Mouse (Mus musculus) heart, embryonic 13.5 days (tissue): ENCODE measurements around the gene Sorl1. TPM values are rescaled to one million over a fixed set of nuclear protein-coding genes. Genes with fewer than 3 reads are reported as not detected.

ENCODE experiments used
- ATAC-seq: fragments of 200-750 bp; cut with Nextera tagmentation; 2 replicates; pipeline ENCODE4 v1.8.0; 2017; ENCODE audit warnings: moderate TSS enrichment; ENCODE audit not compliant: insufficient number of reproducible peaks, low FRiP score, low TSS enrichment; ENCODE audit errors: extremely low read depth
- H3K27ac ChIP-seq: fragments of 300-500 bp; sonication (generic); replicated peaks from 2 replicates; pipeline ENCODE4 v1.5.1; 2015; ENCODE audit warnings: moderate library complexity, mild to moderate bottlenecking, inconsistent platforms
- H3K27me3 ChIP-seq: fragments of 300-500 bp; sonication (generic); replicated peaks from 2 replicates; pipeline ENCODE4 v1.6.1; 2015; ENCODE audit warnings: mild to moderate bottlenecking, inconsistent platforms
- H3K36me3 ChIP-seq: fragments of 300-500 bp; sonication (generic); 2 replicates; pipeline ENCODE4 v1.6.1; 2015; ENCODE audit warnings: mild to moderate bottlenecking, inconsistent platforms
- H3K4me1 ChIP-seq: fragments of 300-500 bp; sonication (generic); 2 replicates; pipeline ENCODE4 v1.6.1; 2015; ENCODE audit warnings: inconsistent platforms
- H3K4me2 ChIP-seq: fragments of 300-500 bp; sonication (generic); 2 replicates; pipeline ENCODE4 v1.6.1; 2015; ENCODE audit warnings: inconsistent platforms, mild to moderate bottlenecking, moderate library complexity
- H3K4me3 ChIP-seq: fragments of 300-500 bp; sonication (generic); 2 replicates; pipeline ENCODE4 v1.5.1; 2015; ENCODE audit warnings: moderate library complexity, mild to moderate bottlenecking, inconsistent platforms
- H3K9ac ChIP-seq: fragments of 300-500 bp; sonication (generic); 2 replicates; pipeline ENCODE4 v1.6.1; 2015; ENCODE audit warnings: inconsistent platforms, mild to moderate bottlenecking, moderate library complexity
- H3K9me3 ChIP-seq: fragments of 300-500 bp; sonication (generic); 2 replicates; pipeline ENCODE4 v1.6.1; 2016; ENCODE audit warnings: inconsistent platforms
- WGBS: fragments of 180-500 bp; shearing (Covaris S2); methylation state at CpG from one replicate; pipeline ENCODE4 v1.1.7; 2015; ENCODE audit warnings: mixed read lengths; 5-methylcytosine and 5-hydroxymethylcytosine counted together
- polyA plus RNA-seq: library from polyadenylated mRNA; unstranded; fragments of >200 nt; fragmentation: Nextera tagmentation; extraction: Ambion mirVana; gene quantifications from 2 replicates; pipeline ENCODE4 v1.2.1, GENCODE M21; 2015

Gene Sorl1
- polyA plus RNA-seq, 1 experiment from 2014 or later = 3.7 TPM

- H3K4me3 ChIP-seq = peak overlapping the region; percentile 56
- H3K4me2 ChIP-seq = peak overlapping the region; percentile 88
- ATAC-seq = 0 out of 2 replicates have a peak, but pooled peaks have one; percentile 38
- H3K9ac ChIP-seq = peak overlapping the region; percentile 84
- no peaks in the 10 kb centered on the region for H3K9me3 ChIP-seq
- H3K36me3 ChIP-seq = no peaks in the 10 kb centered on the region
- H3K27me3 ChIP-seq = no peaks in the 10 kb centered on the region
- under 1% methylated on average over 21 of the region's 21 CpGs for WGBS
- peak overlapping the region; percentile 82 for H3K27ac ChIP-seq
- peaks cover 37% of the 10 kb centered on the region for H3K4me1 ChIP-seq
These were observed 188.6 kb downstream of the Sorl1 start for GRCm38 (mm10) chr9:41935373-41935971.

- no peaks in the 10 kb centered on the region for H3K36me3 ChIP-seq
- H3K27ac ChIP-seq = peak overlapping the region; percentile 82
- peak overlapping the region; percentile 84 for H3K9ac ChIP-seq
- H3K4me3 ChIP-seq = peak overlapping the region; percentile 56
- no peaks in the 10 kb centered on the region for H3K9me3 ChIP-seq
- H3K4me1 ChIP-seq = peaks cover 37% of the 10 kb centered on the region
- no peaks in the 10 kb centered on the region for H3K27me3 ChIP-seq
- ATAC-seq = no peak
- peak overlapping the region; percentile 88 for H3K4me2 ChIP-seq
- WGBS = 19% methylated on average over 10 of the region's 10 CpGs
These were observed 189.2 kb downstream of the Sorl1 start for GRCm38 (mm10) chr9:41934848-41935372.

- no peaks in the 10 kb centered on the region for H3K27me3 ChIP-seq
- H3K27ac ChIP-seq = no peak overlapping the region
- no peaks in the 10 kb centered on the region for H3K9me3 ChIP-seq
- no peaks in the 10 kb centered on the region for H3K36me3 ChIP-seq
- ATAC-seq = no peak
- H3K4me2 ChIP-seq = no peak overlapping the region
- WGBS = 64% methylated on average over 5 of the region's 5 CpGs
- no peak overlapping the region for H3K9ac ChIP-seq
- peaks cover 6% of the 10 kb centered on the region for H3K4me1 ChIP-seq
- H3K4me3 ChIP-seq = no peak overlapping the region
These were observed 194.1 kb downstream of the Sorl1 start for GRCm38 (mm10) chr9:41929986-41930385.

- Histone ChIP-seq H3K4me1 (peaks cover 8% of the 10 kb centered on the region; the same call in 1 of the 2 replicates), H3K4me3 (no peak overlapping the region), H3K27ac (no peak overlapping the region), H3K9me3 (no peaks in the 10 kb centered on the region), H3K9ac (no peak overlapping the region), H3K27me3 (no peaks in the 10 kb centered on the region), H3K36me3 (no peaks in the 10 kb centered on the region), H3K4me2 (no peak overlapping the region)
- ATAC-seq = no peak
- WGBS = 56% methylated on average over 4 of the region's 4 CpGs
These were observed 198.4 kb downstream of the Sorl1 start for GRCm38 (mm10) chr9:41925721-41926120.

- Histone ChIP-seq H3K36me3 (no peaks in the 10 kb centered on the region), H3K4me1 (peaks cover 12% of the 10 kb centered on the region), H3K9me3 (no peaks in the 10 kb centered on the region), H3K27me3 (no peaks in the 10 kb centered on the region), H3K27ac (no peak overlapping the region), H3K9ac (no peak overlapping the region), H3K4me2 (no peak overlapping the region), H3K4me3 (no peak overlapping the region)
- WGBS = 52% methylated on average over 2 of the region's 2 CpGs
- ATAC-seq = no peak
These were observed 200.0 kb downstream of the Sorl1 start for GRCm38 (mm10) chr9:41924140-41924539.

GRCm38 (mm10) chr9:41922416-41922815 lies 201.7 kb downstream of the Sorl1 start:
- no peak overlapping the region for H3K4me2 ChIP-seq
- no peak for ATAC-seq
- no peaks in the 10 kb centered on the region for H3K36me3 ChIP-seq
- H3K9ac ChIP-seq = no peak overlapping the region
- 46% methylated on average over 6 of the region's 6 CpGs for WGBS
- H3K4me1 ChIP-seq = peaks cover 19% of the 10 kb centered on the region
- H3K9me3 ChIP-seq = no peaks in the 10 kb centered on the region
- no peaks in the 10 kb centered on the region for H3K27me3 ChIP-seq
- peak overlapping the region; percentile 32; the same call in 1 of the 2 replicates for H3K27ac ChIP-seq
- H3K4me3 ChIP-seq = no peak overlapping the region

GRCm38 (mm10) chr9:41918657-41919380 lies 205.3 kb downstream of the Sorl1 start:
- peak overlapping the region; percentile 48; the same call in 1 of the 2 replicates for H3K9ac ChIP-seq
- no peak for ATAC-seq
- WGBS = 64% methylated on average over 14 of the region's 14 CpGs
- H3K4me3 ChIP-seq = no peak overlapping the region
- peaks cover 15% of the 10 kb centered on the region for H3K4me1 ChIP-seq
- no peaks in the 10 kb centered on the region for H3K27me3 ChIP-seq
- no peaks in the 10 kb centered on the region for H3K36me3 ChIP-seq
- H3K9me3 ChIP-seq = no peaks in the 10 kb centered on the region
- H3K4me2 ChIP-seq = no peak overlapping the region
- no peak overlapping the region; the same call in 1 of the 2 replicates for H3K27ac ChIP-seq

GRCm38 (mm10) chr9:41918155-41918554 lies 205.9 kb downstream of the Sorl1 start:
- Histone ChIP-seq H3K4me2 (no peak overlapping the region), H3K27ac (no peak overlapping the region), H3K27me3 (no peaks in the 10 kb centered on the region), H3K36me3 (no peaks in the 10 kb centered on the region), H3K9ac (no peak overlapping the region; the same call in 1 of the 2 replicates), H3K4me1 (peaks cover 15% of the 10 kb centered on the region), H3K4me3 (no peak overlapping the region), H3K9me3 (no peaks in the 10 kb centered on the region)
- ATAC-seq = no peak
- WGBS = 65% methylated on average over 4 of the region's 4 CpGs

GRCm38 (mm10) chr9:41915571-41915970 lies 208.5 kb downstream of the Sorl1 start:
- no peaks in the 10 kb centered on the region for H3K36me3 ChIP-seq
- WGBS = 80% methylated on average over 8 of the region's 8 CpGs
- H3K4me3 ChIP-seq = no peak overlapping the region
- H3K4me2 ChIP-seq = no peak overlapping the region
- 0 out of 2 replicates have a peak, but pooled peaks cover 5% of the 10 kb centered on the region for H3K9me3 ChIP-seq
- H3K4me1 ChIP-seq = peaks cover 10% of the 10 kb centered on the region
- no peak overlapping the region for H3K27ac ChIP-seq
- H3K9ac ChIP-seq = no peak overlapping the region
- ATAC-seq = no peak
- no peaks in the 10 kb centered on the region for H3K27me3 ChIP-seq
